Mouse (Mus musculus) forebrain, embryonic 12.5 days (tissue): ENCODE results near the gene Eva1b. TPM values are rescaled to one million over a fixed set of nuclear protein-coding genes. Genes with fewer than 3 reads are reported as not detected.

Source experiments
- ATAC-seq: fragments of 200-750 bp; cut with Nextera tagmentation; 2 replicates; pipeline ENCODE4 v1.8.0; 2017; ENCODE audit warnings: moderate TSS enrichment; ENCODE audit not compliant: low FRiP score
- H3K27ac ChIP-seq: fragments of 300-500 bp; sonication (generic); 2 replicates; pipeline ENCODE4 v1.5.1; 2016; ENCODE audit warnings: mild to moderate bottlenecking
- H3K27me3 ChIP-seq: fragments of 300-500 bp; sonication (generic); 2 replicates; pipeline ENCODE4 v1.6.1; 2016; ENCODE audit warnings: mild to moderate bottlenecking
- H3K36me3 ChIP-seq: fragments of 300-500 bp; sonication (generic); replicated peaks from 2 replicates; pipeline ENCODE4 v1.6.1; 2016; ENCODE audit warnings: mild to moderate bottlenecking
- H3K4me1 ChIP-seq: fragments of 300-500 bp; sonication (generic); 2 replicates; pipeline ENCODE4 v1.6.1; 2016
- H3K4me2 ChIP-seq: fragments of 300-500 bp; sonication (generic); 2 replicates; pipeline ENCODE4 v1.6.1; 2016; ENCODE audit warnings: mild to moderate bottlenecking, moderate library complexity
- H3K4me3 ChIP-seq: fragments of 300-500 bp; sonication (generic); replicated peaks from 2 replicates; pipeline ENCODE4 v1.5.1; 2016; ENCODE audit warnings: mild to moderate bottlenecking
- H3K9ac ChIP-seq: fragments of 300-500 bp; sonication (generic); 2 replicates; pipeline ENCODE4 v1.6.1; 2016; ENCODE audit warnings: mild to moderate bottlenecking
- H3K9me3 ChIP-seq: fragments of 300-500 bp; sonication (generic); 2 replicates; pipeline ENCODE4 v1.6.1; 2016
- WGBS: fragments of 180-500 bp; shearing (Covaris S2); methylation state at CpG from one replicate; pipeline ENCODE4 v1.1.7; 2016; 5-methylcytosine and 5-hydroxymethylcytosine counted together
- polyA plus RNA-seq: library from polyadenylated mRNA; unstranded; fragments of >200 nt; fragmentation: Nextera tagmentation; extraction: Ambion mirVana; gene quantifications from 2 replicates; pipeline ENCODE4 v1.2.1, GENCODE M21; 2016

Gene Eva1b
- polyA plus RNA-seq, 1 experiment from 2014 or later = 15.9 TPM

GRCm38 (mm10) chr4:126149798-126150197, 2.3 kb downstream of the Eva1b start:
- Histone ChIP-seq H3K4me2 (no peak overlapping the region; the same call in 1 of the 2 replicates), H3K27ac (no peak overlapping the region), H3K4me3 (0 out of 2 replicates have a peak overlapping the region, but pooled peaks have one; percentile 50), H3K36me3 (no peaks in the 10 kb centered on the region), H3K4me1 (peaks cover 18% of the 10 kb centered on the region), H3K9me3 (no peaks in the 10 kb centered on the region), H3K9ac (no peak overlapping the region), H3K27me3 (peaks cover 57% of the 10 kb centered on the region)
- ATAC-seq = no peak
- 65% methylated on average over 10 of the region's 10 CpGs for WGBS

- Histone ChIP-seq H3K9ac (no peak overlapping the region), H3K9me3 (no peaks in the 10 kb centered on the region), H3K36me3 (no peaks in the 10 kb centered on the region), H3K27ac (no peak overlapping the region), H3K4me3 (no peak overlapping the region), H3K4me2 (no peak overlapping the region), H3K4me1 (peaks cover 20% of the 10 kb centered on the region), H3K27me3 (peaks cover 57% of the 10 kb centered on the region)
- WGBS = 61% methylated on average over 16 of the region's 16 CpGs
- ATAC-seq = no peak
These were observed 2.9 kb downstream of the Eva1b start for GRCm38 (mm10) chr4:126150297-126150948.

GRCm38 (mm10) chr4:126150949-126151320, 3.4 kb downstream of the Eva1b start:
- H3K4me2 ChIP-seq = no peak overlapping the region

GRCm38 (mm10) chr4:126151701-126152440, 4.3 kb downstream of the Eva1b start:
- no peak overlapping the region for H3K27ac ChIP-seq
- H3K27me3 ChIP-seq = peaks cover 50% of the 10 kb centered on the region
- no peak overlapping the region for H3K4me2 ChIP-seq
- H3K4me3 ChIP-seq = no peak overlapping the region
- 82% methylated on average over 16 of the region's 16 CpGs for WGBS
- H3K4me1 ChIP-seq = peaks cover 24% of the 10 kb centered on the region
- H3K9me3 ChIP-seq = no peaks in the 10 kb centered on the region
- no peak overlapping the region for H3K9ac ChIP-seq
- no peaks in the 10 kb centered on the region for H3K36me3 ChIP-seq
- ATAC-seq = no peak

More at GRCm38 (mm10) chr4:126150949-126151320, 3.4 kb downstream of the Eva1b start:
- Histone ChIP-seq H3K4me1 (peaks cover 24% of the 10 kb centered on the region), H3K27ac (no peak overlapping the region), H3K9me3 (no peaks in the 10 kb centered on the region), H3K27me3 (peaks cover 54% of the 10 kb centered on the region), H3K36me3 (no peaks in the 10 kb centered on the region), H3K9ac (no peak overlapping the region), H3K4me3 (no peak overlapping the region)
- ATAC-seq = no peak
- 74% methylated on average over 6 of the region's 6 CpGs for WGBS

GRCm38 (mm10) chr4:126152864-126153263, 5.3 kb downstream of the Eva1b start:
- Histone ChIP-seq H3K4me2 (no peak overlapping the region), H3K9me3 (no peaks in the 10 kb centered on the region), H3K27me3 (peaks cover 41% of the 10 kb centered on the region), H3K9ac (no peak overlapping the region), H3K4me1 (peaks cover 20% of the 10 kb centered on the region), H3K4me3 (no peak overlapping the region), H3K27ac (no peak overlapping the region), H3K36me3 (no peaks in the 10 kb centered on the region)
- WGBS = 57% methylated on average over 14 of the region's 14 CpGs
- ATAC-seq = no peak

- Histone ChIP-seq H3K27ac (peak overlapping the region; percentile 42; the same call in 1 of the 2 replicates), H3K4me2 (no peak overlapping the region), H3K36me3 (no peaks in the 10 kb centered on the region), H3K4me3 (no peak overlapping the region), H3K9ac (no peak overlapping the region), H3K27me3 (peaks cover 18% of the 10 kb centered on the region), H3K4me1 (0 out of 2 replicates have a peak, but pooled peaks cover 6% of the 10 kb centered on the region), H3K9me3 (no peaks in the 10 kb centered on the region)
- WGBS = 86% methylated on average over 4 of the region's 4 CpGs
- no peak for ATAC-seq
These were observed 7.6 kb downstream of the Eva1b start for GRCm38 (mm10) chr4:126155183-126155582.

- Histone ChIP-seq H3K9me3 (no peaks in the 10 kb centered on the region), H3K27ac (peak overlapping the region; percentile 38; the same call in 1 of the 2 replicates), H3K4me1 (0 out of 2 replicates have a peak, but pooled peaks cover 6% of the 10 kb centered on the region), H3K9ac (no peak overlapping the region), H3K27me3 (peaks cover 11% of the 10 kb centered on the region), H3K4me2 (no peak overlapping the region), H3K36me3 (no peaks in the 10 kb centered on the region), H3K4me3 (no peak overlapping the region)
- 74% methylated on average over 2 of the region's 2 CpGs for WGBS
- no peak for ATAC-seq
These were observed 8.3 kb downstream of the Eva1b start for GRCm38 (mm10) chr4:126155869-126156268.

- Histone ChIP-seq H3K27me3 (peaks cover 4% of the 10 kb centered on the region), H3K36me3 (no peaks in the 10 kb centered on the region), H3K9me3 (no peaks in the 10 kb centered on the region), H3K4me3 (no peak overlapping the region), H3K4me1 (0 out of 2 replicates have a peak, but pooled peaks cover 6% of the 10 kb centered on the region), H3K9ac (no peak overlapping the region), H3K4me2 (no peak overlapping the region), H3K27ac (0 out of 2 replicates have a peak overlapping the region, but pooled peaks have one; percentile 38)
- 58% methylated on average over 5 of the region's 5 CpGs for WGBS
- no peak for ATAC-seq
These were observed 9.1 kb downstream of the Eva1b start for GRCm38 (mm10) chr4:126156617-126157016.

GRCm38 (mm10) chr4:126157562-126157961, 10.0 kb downstream of the Eva1b start:
- Histone ChIP-seq H3K36me3 (no peaks in the 10 kb centered on the region), H3K4me1 (peaks cover 11% of the 10 kb centered on the region), H3K4me3 (no peak overlapping the region), H3K27me3 (no peaks in the 10 kb centered on the region), H3K27ac (no peak overlapping the region), H3K9me3 (no peaks in the 10 kb centered on the region), H3K9ac (no peak overlapping the region), H3K4me2 (no peak overlapping the region)
- WGBS = 92% methylated on average over 6 of the region's 6 CpGs
- ATAC-seq = no peak

- 89% methylated on average over 8 of the region's 8 CpGs for WGBS
- no peaks in the 10 kb centered on the region for H3K36me3 ChIP-seq
- no peaks in the 10 kb centered on the region for H3K9me3 ChIP-seq
- no peak overlapping the region for H3K4me3 ChIP-seq
- no peaks in the 10 kb centered on the region for H3K27me3 ChIP-seq
- no peak overlapping the region for H3K9ac ChIP-seq
- H3K27ac ChIP-seq = no peak overlapping the region
- ATAC-seq = no peak
- no peak overlapping the region for H3K4me2 ChIP-seq
- peaks cover 23% of the 10 kb centered on the region for H3K4me1 ChIP-seq
These were observed 11.9 kb downstream of the Eva1b start for GRCm38 (mm10) chr4:126159455-126159854.

GRCm38 (mm10) chr4:126160981-126161380, 13.4 kb downstream of the Eva1b start:
- no peak for ATAC-seq
- whole genome bisulfite sequencing = 92% methylated on average over 8 of the region's 8 CpGs
- no peak overlapping the region for H3K9ac ChIP-seq
- no peaks in the 10 kb centered on the region for H3K9me3 ChIP-seq
- no peaks in the 10 kb centered on the region for H3K27me3 ChIP-seq
- H3K4me1 ChIP-seq = peaks cover 17% of the 10 kb centered on the region
- H3K4me3 ChIP-seq = no peak overlapping the region
- no peak overlapping the region for H3K4me2 ChIP-seq
- peaks cover 7% of the 10 kb centered on the region for H3K36me3 ChIP-seq
- H3K27ac ChIP-seq = no peak overlapping the region

- Histone ChIP-seq H3K4me3 (no peak overlapping the region), H3K36me3 (peaks cover 11% of the 10 kb centered on the region), H3K27me3 (no peaks in the 10 kb centered on the region), H3K27ac (no peak overlapping the region), H3K9ac (no peak overlapping the region), H3K9me3 (no peaks in the 10 kb centered on the region), H3K4me2 (no peak overlapping the region), H3K4me1 (peaks cover 17% of the 10 kb centered on the region)
- no peak for ATAC-seq
- WGBS = 94% methylated on average over 6 of the region's 6 CpGs
These were observed 13.9 kb downstream of the Eva1b start for GRCm38 (mm10) chr4:126161456-126161855.
